Comparison of ENCODE assay signal across 8 mouse cellular contexts in the genomic region with DNA sequence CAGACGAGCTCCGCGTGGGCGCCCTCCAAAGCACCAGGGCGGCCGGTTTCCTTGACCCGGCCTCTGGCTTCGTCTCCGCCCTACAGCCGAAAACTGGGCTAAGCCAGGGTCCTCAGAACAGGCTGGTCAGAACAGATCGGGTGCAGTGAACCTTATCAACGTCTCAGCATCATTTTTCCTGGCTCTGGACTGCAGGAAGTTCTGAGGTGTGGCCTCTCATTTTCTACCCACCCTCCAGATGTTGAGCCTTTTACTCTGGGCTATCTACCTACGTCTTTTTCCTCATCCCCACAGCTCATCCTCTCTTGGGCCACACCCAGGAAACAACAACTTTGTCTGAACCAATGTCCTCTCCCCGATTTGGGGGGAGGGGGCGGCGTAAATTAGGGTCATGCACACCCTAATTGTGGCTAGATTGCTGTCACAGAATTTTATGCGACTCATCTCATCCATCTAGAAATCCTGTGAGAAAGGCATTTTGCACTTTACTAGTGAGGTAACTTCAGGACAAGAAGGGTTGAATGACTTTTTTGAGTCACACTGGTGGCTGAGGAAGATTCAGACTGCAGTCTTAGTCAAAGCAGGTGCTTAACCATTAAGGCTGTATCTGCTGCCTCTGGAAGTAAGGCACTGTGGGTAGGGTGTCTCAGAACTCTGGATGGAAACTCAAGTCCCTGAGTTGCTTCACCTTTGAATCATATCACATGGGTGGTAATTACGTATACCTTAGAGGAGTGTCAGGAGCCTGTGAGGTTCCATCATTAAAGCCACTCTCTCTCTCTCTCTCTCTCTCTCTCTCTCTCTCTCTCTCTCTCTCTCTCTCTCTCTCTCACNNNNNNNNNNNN. TPM values are rescaled to one million over a fixed set of nuclear protein-coding genes. Genes with fewer than 3 reads are reported as not detected.
A peak's percentile ranks its signal among the peaks of the same experiment; 100 is the strongest.
DNase-seq lines count a peak whose midpoint lies in the region; ATAC-seq and TF ChIP-seq lines count a peak whose summit lies in the region.

A gene (minus strand): TSS at position 25 of the 845 bp plus-strand sequence.

- H3K36me3 ChIP-seq in kidney, embryonic 14.5 days (ENCODE audit: control insufficient read depth, insufficient read depth, low read length), result no peaks in the 10 kb centered on the region
- H3K36me3 ChIP-seq in forebrain, postnatal 0 days (ENCODE audit: insufficient read depth), result no peaks in the 10 kb centered on the region
- H3K36me3 ChIP-seq in limb, embryonic 14.5 days (ENCODE audit: control insufficient read depth, insufficient read depth, low read length), result no peaks in the 10 kb centered on the region
- H3K36me3 ChIP-seq in stomach, embryonic 15.5 days, result no peaks in the 10 kb centered on the region

- no peaks in the 10 kb centered on the region for H3K4me1 ChIP-seq in kidney, embryonic 14.5 days (ENCODE audit: control insufficient read depth, insufficient read depth, low read length)
- 0 out of 2 replicates have a peak, but pooled peaks cover 5% of the 10 kb centered on the region for H3K4me1 ChIP-seq in forebrain, postnatal 0 days (ENCODE audit: insufficient read depth)
- H3K4me1 ChIP-seq in limb, embryonic 14.5 days (ENCODE audit: control insufficient read depth, insufficient read depth, low read length), result no peaks in the 10 kb centered on the region
- H3K4me1 ChIP-seq in stomach, embryonic 15.5 days, result peaks cover 5% of the 10 kb centered on the region

- peak within 1 kb of the TSS; percentile 63 for H3K4me3 ChIP-seq in kidney, embryonic 14.5 days (ENCODE audit: low read length)
- peak within 1 kb of the TSS; percentile 60 for H3K4me3 ChIP-seq in forebrain, postnatal 0 days (ENCODE audit: low read depth, low read length)
- H3K4me3 ChIP-seq in limb, embryonic 14.5 days (replicated peaks; ENCODE audit: low read length), result peak within 1 kb of the TSS; percentile 56
- peak within 1 kb of the TSS; percentile 67 for H3K4me3 ChIP-seq in stomach, embryonic 15.5 days (replicated peaks)

- H3K4me2 ChIP-seq in kidney, embryonic 14.5 days (replicated peaks; ENCODE audit: low read depth, low read length), result peak within 1 kb of the TSS; percentile 95
- H3K4me2 ChIP-seq in forebrain, postnatal 0 days (ENCODE audit: low read depth), result peak within 1 kb of the TSS; percentile 90
- H3K4me2 ChIP-seq in limb, embryonic 14.5 days (replicated peaks; ENCODE audit: low read depth, low read length, severe bottlenecking), result peak within 1 kb of the TSS; percentile 99
- peak within 1 kb of the TSS; percentile 98 for H3K4me2 ChIP-seq in stomach, embryonic 15.5 days

- WGBS in kidney, embryonic 14.5 days, result 6% methylated on average over 13 of the region's 18 CpGs
- WGBS in forebrain, postnatal 0 days, result 12% methylated on average over 18 of the region's 18 CpGs
- 6% methylated on average over 18 of the region's 18 CpGs for WGBS in limb, embryonic 14.5 days
- 9% methylated on average over 18 of the region's 18 CpGs for WGBS in stomach, embryonic 15.5 days

- no peak; the same call in 1 of the 2 replicates for ATAC-seq in kidney, embryonic 14.5 days (ENCODE audit: low FRiP score, low TSS enrichment)
- ATAC-seq in forebrain, postnatal 0 days, result no peak; the same call in 1 of the 2 replicates
- ATAC-seq in limb, embryonic 14.5 days (ENCODE audit: low FRiP score, low read depth), result no peak
- peak; percentile 49 for ATAC-seq in stomach, embryonic 15.5 days (ENCODE audit: insufficient read depth, low FRiP score, low read depth)

- no peak within 1 kb of the TSS for H3K27ac ChIP-seq in kidney, embryonic 14.5 days (ENCODE audit: low read depth, low read length)
- peak within 1 kb of the TSS; percentile 41; the same call in 1 of the 2 replicates for H3K27ac ChIP-seq in forebrain, postnatal 0 days (ENCODE audit: low read depth, low read length)
- no peak within 1 kb of the TSS for H3K27ac ChIP-seq in limb, embryonic 14.5 days (replicated peaks; ENCODE audit: low read depth, low read length)
- H3K27ac ChIP-seq in stomach, embryonic 15.5 days, result peak within 1 kb of the TSS; percentile 54; the same call in 1 of the 2 replicates

- H3K27me3 ChIP-seq in kidney, embryonic 14.5 days (ENCODE audit: control insufficient read depth, insufficient read depth, low read length), result peaks cover 47% of the 10 kb centered on the region
- peaks cover 17% of the 10 kb centered on the region; the same call in 1 of the 2 replicates for H3K27me3 ChIP-seq in forebrain, postnatal 0 days (ENCODE audit: insufficient read depth, low read length)
- peaks cover 42% of the 10 kb centered on the region for H3K27me3 ChIP-seq in limb, embryonic 14.5 days (ENCODE audit: control insufficient read depth, insufficient read depth, low read length)
- H3K27me3 ChIP-seq in stomach, embryonic 15.5 days (replicated peaks), result peaks cover 34% of the 10 kb centered on the region

- TF ChIP-seq CTCF in forebrain, postnatal 0 days (IDR thresholded peaks at IDR 0.05; ENCODE audit: low read depth), result no peak

- H3K9ac ChIP-seq in kidney, embryonic 14.5 days (ENCODE audit: low read depth, low read length), result peak within 1 kb of the TSS; percentile 64
- H3K9ac ChIP-seq in forebrain, postnatal 0 days, result peak within 1 kb of the TSS; percentile 65
- peak within 1 kb of the TSS; percentile 55 for H3K9ac ChIP-seq in limb, embryonic 14.5 days (ENCODE audit: low read depth, low read length, severe bottlenecking)
- H3K9ac ChIP-seq in stomach, embryonic 15.5 days, result peak within 1 kb of the TSS; percentile 54

- DNase-seq in kidney, postnatal 14 days, result no peak
- DNase-seq in MEL-GATA-1-ER (ENCODE audit: extremely low read depth, low read depth), result peak; percentile 83
- peak; percentile 14 for DNase-seq in forebrain, postnatal 0 days
- DNase-seq in limb, embryonic 14.5 days (ENCODE audit: low spot score), result no peak
- DNase-seq in right cerebral cortex, postnatal 14 days, result no peak
- DNase-seq in thymus, postnatal 36 days, result no peak

- no peaks in the 10 kb centered on the region for H3K9me3 ChIP-seq in kidney, embryonic 14.5 days (ENCODE audit: control insufficient read depth, low read length)
- no peaks in the 10 kb centered on the region for H3K9me3 ChIP-seq in forebrain, postnatal 0 days (ENCODE audit: low read length)
- no peaks in the 10 kb centered on the region; the same call in 1 of the 2 replicates for H3K9me3 ChIP-seq in limb, embryonic 14.5 days (ENCODE audit: control insufficient read depth, low read length)
- no peaks in the 10 kb centered on the region for H3K9me3 ChIP-seq in stomach, embryonic 15.5 days

- TF ChIP-seq POLR2A in limb, embryonic 14.5 days (IDR thresholded peaks at IDR 0.05; ENCODE audit: borderline replicate concordance, extremely low read depth, insufficient read depth, insufficient read length), result no peak

RNA-seq across cellular contexts. Expression of the gene that starts here (rescaled TPM):
- polyA plus RNA-seq in kidney, embryonic 14.5 days (2014; fragmentation: Nextera tagmentation; extraction: Ambion mirVana), result 5.2 and 8.7 TPM in 2 replicates
- 28.8 and 42.7 TPM in 2 replicates for total RNA-seq in forebrain, postnatal 0 days (2014; rRNA removed)
- 22.0 and 25.4 TPM in 2 replicates for polyA plus RNA-seq in forebrain, postnatal 0 days (2015; fragmentation: Nextera tagmentation; extraction: Ambion mirVana)
- 1.7 and 1.9 TPM in 2 replicates for polyA plus RNA-seq in limb, embryonic 14.5 days (2012; rRNA removed)
- polyA plus RNA-seq in limb, embryonic 14.5 days (2014; fragmentation: Nextera tagmentation; extraction: Ambion mirVana), result 1.9 and 2.1 TPM in 2 replicates
- polyA plus RNA-seq in stomach, embryonic 15.5 days (2015; fragmentation: Nextera tagmentation; extraction: Ambion mirVana), result 14.8 and 19.8 TPM in 2 replicates

Comparison
In these comparisons a context has a peak if more than half of its experiments do, and no peak if none do; other contexts are left out.
1. H3K27ac ChIP-seq: peak in forebrain, postnatal 0 days (single experiment) and stomach, embryonic 15.5 days (single experiment); none in kidney, embryonic 14.5 days (single experiment) and limb, embryonic 14.5 days (single experiment).
2. DNase-seq: peak in MEL-GATA-1-ER (single experiment) and forebrain, postnatal 0 days (single experiment); none in kidney, postnatal 14 days (single experiment), limb, embryonic 14.5 days (single experiment), right cerebral cortex, postnatal 14 days (single experiment) and thymus, postnatal 36 days (0 of 2).
3. Peak in every context shown above with its lines, with median percentiles within 50 percentile points of each other: H3K4me2 ChIP-seq, H3K4me3 ChIP-seq and H3K9ac ChIP-seq.